Mouse (Mus musculus): ENCODE measurements at regions not wholly inside any gene's neighbourhood (a gene's known extent, or its start where the extent isn't known, plus 50 kb on each side); places are given as distances from the start of the nearest gene placed in this dataset.

GRCm38 (mm10) chr17:4390012-4390411 is 604.1 kb upstream of the Arid1b start:
- H3K4me3 ChIP-seq: no peak overlapping the region
- TF ChIP-seq TCF3 (IDR thresholded peaks at IDR 0.05; ENCODE audit: insufficient read length, low read depth) (no peak), POLR2A (IDR thresholded peaks at IDR 0.05; ENCODE audit: insufficient read length, low read depth) (no peak), CEBPB (IDR thresholded peaks at IDR 0.05; ENCODE audit: insufficient read depth, poor library complexity, severe bottlenecking) (no peak), SRF (IDR thresholded peaks at IDR 0.05; ENCODE audit: control insufficient read depth, insufficient read length, low read depth) (no peak), MYOD1 (IDR thresholded peaks at IDR 0.05; ENCODE audit: control insufficient read depth in 1 of 3, insufficient read length in 2 of 3, low read depth in 2 of 3) (no peak), TCF12 (IDR thresholded peaks at IDR 0.05; ENCODE audit: insufficient read depth, poor library complexity, severe bottlenecking) (no peak), MYOG (IDR thresholded peaks at IDR 0.05; ENCODE audit: control insufficient read depth in 1 of 3, insufficient read depth in 1 of 3, insufficient read length in 2 of 3, low read depth in 2 of 3) (no peak), REST (IDR thresholded peaks at IDR 0.05; ENCODE audit: insufficient read depth, insufficient read length) (no peak), USF1 (IDR thresholded peaks at IDR 0.05; ENCODE audit: low read depth) (no peak)
- H3ac ChIP-seq (ENCODE audit: control insufficient read depth, insufficient read length): no peak overlapping the region
- no peaks in the 10 kb centered on the region for H3K79me2 ChIP-seq (ENCODE audit: control insufficient read depth, insufficient read depth)
- H3K4me2 ChIP-seq (ENCODE audit: low read depth): no peak overlapping the region
- no peaks in the 10 kb centered on the region for H3K36me3 ChIP-seq (ENCODE audit: control insufficient read depth, insufficient read depth)
- H3K27me3 ChIP-seq (ENCODE audit: control insufficient read depth, insufficient read depth, insufficient read length): no peaks in the 10 kb centered on the region

DNA sequence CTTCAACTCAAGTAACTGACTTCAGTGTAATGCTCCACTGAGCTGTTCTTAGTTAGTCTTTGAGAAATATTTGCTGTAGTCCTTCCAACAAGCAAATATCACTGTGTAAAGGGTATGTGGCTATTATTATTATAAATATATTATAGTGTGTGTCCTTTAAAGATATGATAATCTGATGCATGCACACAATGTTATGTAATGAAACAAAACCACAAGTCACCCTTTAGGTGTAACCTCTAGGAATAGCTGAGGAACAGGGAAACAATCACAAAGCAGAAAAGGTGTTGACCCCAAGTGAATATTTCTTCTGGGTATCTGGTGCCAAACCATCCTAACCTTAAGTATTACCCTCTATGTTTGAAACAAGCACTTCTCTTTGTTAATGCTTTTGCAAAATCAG is 603.6 kb upstream of the Arid1b start:
- no peak for TF ChIP-seq POLR2AphosphoS2 (IDR thresholded peaks at IDR 0.05; ENCODE audit: insufficient read length, low read depth)
- TF ChIP-seq POLR2A (IDR thresholded peaks at IDR 0.05; ENCODE audit: insufficient read length, low read depth): no peak
- TF ChIP-seq TCF3 (IDR thresholded peaks at IDR 0.05; ENCODE audit: insufficient read length, low read depth): no peak
- TF ChIP-seq SRF (IDR thresholded peaks at IDR 0.05; ENCODE audit: control insufficient read depth, insufficient read length, low read depth): no peak
- no peak for TF ChIP-seq MAX (IDR thresholded peaks at IDR 0.05; ENCODE audit: low read depth)
- TF ChIP-seq MYOD1 (IDR thresholded peaks at IDR 0.05; ENCODE audit: control insufficient read depth in 1 of 3, insufficient read length in 2 of 3, low read depth in 2 of 3): no peak
- no peak for TF ChIP-seq USF1 (IDR thresholded peaks at IDR 0.05; ENCODE audit: low read depth)
- Histone ChIP-seq H3K4me2 (ENCODE audit: low read depth) (no peak overlapping the region), H3K79me2 (ENCODE audit: control insufficient read depth, insufficient read depth) (no peaks in the 10 kb centered on the region), H3K36me3 (ENCODE audit: control insufficient read depth, insufficient read depth) (no peaks in the 10 kb centered on the region), H3K4me3 (no peak overlapping the region), H3ac (ENCODE audit: control insufficient read depth, insufficient read length) (no peak overlapping the region), H3K27me3 (ENCODE audit: control insufficient read depth, insufficient read depth, insufficient read length) (no peaks in the 10 kb centered on the region)

DNA sequence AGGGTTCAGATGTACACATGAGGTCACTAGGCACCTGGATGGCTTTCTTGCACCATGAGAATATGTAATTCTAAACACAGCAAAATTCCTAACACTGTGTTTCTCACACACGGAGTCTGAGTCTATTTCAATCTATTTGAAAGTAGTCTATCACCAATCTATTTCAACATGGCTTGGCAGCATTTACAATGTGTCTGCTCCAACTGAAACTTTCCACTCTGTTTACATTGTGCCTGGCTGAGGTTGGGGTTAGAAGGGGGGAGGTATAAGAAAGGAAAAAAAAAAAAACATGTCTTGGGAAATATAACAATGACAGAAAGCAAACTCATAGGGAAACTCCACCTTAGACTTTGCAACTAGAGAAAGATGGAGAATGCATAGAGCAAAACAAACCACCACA is 602.9 kb upstream of the Arid1b start:
- H3K27me3 ChIP-seq (ENCODE audit: control insufficient read depth, insufficient read depth, insufficient read length): no peaks in the 10 kb centered on the region
- H3K4me2 ChIP-seq (ENCODE audit: low read depth): no peak overlapping the region
- no peak overlapping the region for H3ac ChIP-seq (ENCODE audit: control insufficient read depth, insufficient read length)
- TF ChIP-seq REST (IDR thresholded peaks at IDR 0.05; ENCODE audit: insufficient read depth, insufficient read length) (no peak), MAX (IDR thresholded peaks at IDR 0.05; ENCODE audit: low read depth) (no peak), CEBPB (IDR thresholded peaks at IDR 0.05; ENCODE audit: insufficient read depth, poor library complexity, severe bottlenecking) (no peak), TCF12 (IDR thresholded peaks at IDR 0.05; ENCODE audit: insufficient read depth, poor library complexity, severe bottlenecking) (no peak), POLR2A (IDR thresholded peaks at IDR 0.05; ENCODE audit: insufficient read length, low read depth) (no peak), TCF3 (IDR thresholded peaks at IDR 0.05; ENCODE audit: insufficient read length, low read depth) (no peak), MYOG (IDR thresholded peaks at IDR 0.05; ENCODE audit: control insufficient read depth in 1 of 3, insufficient read depth in 1 of 3, insufficient read length in 2 of 3, low read depth in 2 of 3) (no peak), POLR2AphosphoS2 (IDR thresholded peaks at IDR 0.05; ENCODE audit: insufficient read length, low read depth) (no peak), E2F4 (IDR thresholded peaks at IDR 0.05; ENCODE audit: insufficient read depth) (no peak), MYOD1 (IDR thresholded peaks at IDR 0.05; ENCODE audit: control insufficient read depth in 1 of 3, insufficient read length in 2 of 3, low read depth in 2 of 3) (no peak), USF1 (IDR thresholded peaks at IDR 0.05; ENCODE audit: low read depth) (no peak), SRF (IDR thresholded peaks at IDR 0.05; ENCODE audit: control insufficient read depth, insufficient read length, low read depth) (no peak)
- no peaks in the 10 kb centered on the region for H3K36me3 ChIP-seq (ENCODE audit: control insufficient read depth, insufficient read depth)
- no peak overlapping the region for H3K4me3 ChIP-seq
- H3K79me2 ChIP-seq (ENCODE audit: control insufficient read depth, insufficient read depth): no peaks in the 10 kb centered on the region

- Histone ChIP-seq H3K4me3 (no peak overlapping the region), H3K79me2 (ENCODE audit: control insufficient read depth, insufficient read depth) (no peaks in the 10 kb centered on the region), H3K27me3 (ENCODE audit: control insufficient read depth, insufficient read depth, insufficient read length) (no peaks in the 10 kb centered on the region), H3K36me3 (ENCODE audit: control insufficient read depth, insufficient read depth) (no peaks in the 10 kb centered on the region), H3ac (ENCODE audit: control insufficient read depth, insufficient read length) (no peak overlapping the region), H3K4me2 (ENCODE audit: low read depth) (no peak overlapping the region)
- TF ChIP-seq REST (IDR thresholded peaks at IDR 0.05; ENCODE audit: insufficient read depth, insufficient read length): no peak
- TF ChIP-seq MYOG (IDR thresholded peaks at IDR 0.05; ENCODE audit: control insufficient read depth in 1 of 3, insufficient read depth in 1 of 3, insufficient read length in 2 of 3, low read depth in 2 of 3): no peak
- TF ChIP-seq E2F4 (IDR thresholded peaks at IDR 0.05; ENCODE audit: insufficient read depth): no peak
- TF ChIP-seq USF1 (IDR thresholded peaks at IDR 0.05; ENCODE audit: low read depth): no peak
- TF ChIP-seq SRF (IDR thresholded peaks at IDR 0.05; ENCODE audit: control insufficient read depth, insufficient read length, low read depth): no peak
- TF ChIP-seq TCF3 (IDR thresholded peaks at IDR 0.05; ENCODE audit: insufficient read length, low read depth): no peak
- no peak for TF ChIP-seq TCF12 (IDR thresholded peaks at IDR 0.05; ENCODE audit: insufficient read depth, poor library complexity, severe bottlenecking)
- TF ChIP-seq POLR2A (IDR thresholded peaks at IDR 0.05; ENCODE audit: insufficient read length, low read depth): no peak
- TF ChIP-seq POLR2AphosphoS2 (IDR thresholded peaks at IDR 0.05; ENCODE audit: insufficient read length, low read depth): no peak
- TF ChIP-seq CEBPB (IDR thresholded peaks at IDR 0.05; ENCODE audit: insufficient read depth, poor library complexity, severe bottlenecking): no peak
- no peak for TF ChIP-seq MAX (IDR thresholded peaks at IDR 0.05; ENCODE audit: low read depth)
These were observed 598.0 kb upstream of the Arid1b start for GRCm38 (mm10) chr17:4396119-4396518.

- Histone ChIP-seq H3K36me3 (ENCODE audit: control insufficient read depth, insufficient read depth) (no peaks in the 10 kb centered on the region), H3K79me2 (ENCODE audit: control insufficient read depth, insufficient read depth) (no peaks in the 10 kb centered on the region), H3K4me2 (ENCODE audit: low read depth) (no peak overlapping the region), H3K4me3 (no peak overlapping the region), H3K27me3 (ENCODE audit: control insufficient read depth, insufficient read depth, insufficient read length) (no peaks in the 10 kb centered on the region), H3ac (ENCODE audit: control insufficient read depth, insufficient read length) (no peak overlapping the region)
- TF ChIP-seq TCF12 (IDR thresholded peaks at IDR 0.05; ENCODE audit: insufficient read depth, poor library complexity, severe bottlenecking) (no peak), MAX (IDR thresholded peaks at IDR 0.05; ENCODE audit: low read depth) (no peak), REST (IDR thresholded peaks at IDR 0.05; ENCODE audit: insufficient read depth, insufficient read length) (no peak), E2F4 (IDR thresholded peaks at IDR 0.05; ENCODE audit: insufficient read depth) (no peak), TCF3 (IDR thresholded peaks at IDR 0.05; ENCODE audit: insufficient read length, low read depth) (no peak), CEBPB (IDR thresholded peaks at IDR 0.05; ENCODE audit: insufficient read depth, poor library complexity, severe bottlenecking) (no peak), USF1 (IDR thresholded peaks at IDR 0.05; ENCODE audit: low read depth) (no peak), MYOD1 (IDR thresholded peaks at IDR 0.05; ENCODE audit: control insufficient read depth in 1 of 3, insufficient read length in 2 of 3, low read depth in 2 of 3) (no peak), SRF (IDR thresholded peaks at IDR 0.05; ENCODE audit: control insufficient read depth, insufficient read length, low read depth) (no peak), POLR2AphosphoS2 (IDR thresholded peaks at IDR 0.05; ENCODE audit: insufficient read length, low read depth) (no peak), POLR2A (IDR thresholded peaks at IDR 0.05; ENCODE audit: insufficient read length, low read depth) (no peak), MYOG (IDR thresholded peaks at IDR 0.05; ENCODE audit: control insufficient read depth in 1 of 3, insufficient read depth in 1 of 3, insufficient read length in 2 of 3, low read depth in 2 of 3) (no peak)
These were observed 576.4 kb upstream of the Arid1b start for GRCm38 (mm10) chr17:4417686-4418085.
